Mouse (Mus musculus) myocyte (in vitro differentiated cells): ENCODE data around the gene Dlg1. TPM values are rescaled to one million over a fixed set of nuclear protein-coding genes. Genes with fewer than 3 reads are reported as not detected.
"Not testable (repeated sequence)": the region's sequence is repeated elsewhere in the genome, so short reads cannot be mapped to it uniquely, and the experiment has no call there.

ENCODE experiments used
- H3K27me3 ChIP-seq: one replicate; pipeline ENCODE4 v1.6.1; 2011; ENCODE audit not compliant: control insufficient read depth, insufficient read depth, insufficient read length
- H3K36me3 ChIP-seq: one replicate; pipeline ENCODE4 v1.6.1; 2011; ENCODE audit not compliant: control insufficient read depth, insufficient read depth
- H3K4me2 ChIP-seq: one replicate; pipeline ENCODE4 v1.6.1; 2011; ENCODE audit warnings: low read depth, control low read depth
- H3K4me3 ChIP-seq: one replicate; pipeline ENCODE4 v1.5.1; 2011; ENCODE audit warnings: mild to moderate bottlenecking, control low read depth, moderate library complexity
- H3K79me2 ChIP-seq: one replicate; pipeline ENCODE4 v1.6.1; 2011; ENCODE audit not compliant: control insufficient read depth, insufficient read depth
- H3ac ChIP-seq: one replicate; pipeline ENCODE4 v1.6.1; 2011; ENCODE audit not compliant: control insufficient read depth, insufficient read length
- CEBPB ChIP-seq: IDR thresholded peaks from 2 replicates; pipeline ENCODE4 v1.6.1; 2011; ENCODE audit warnings: mild to moderate bottlenecking, moderate library complexity; ENCODE audit not compliant: poor library complexity, insufficient read depth, severe bottlenecking
- E2F4 ChIP-seq: IDR thresholded peaks from one replicate; pipeline ENCODE4 v1.6.1; 2011; ENCODE audit warnings: mild to moderate bottlenecking, control low read depth, moderate library complexity; ENCODE audit not compliant: insufficient read depth
- MAX ChIP-seq: IDR thresholded peaks from one replicate; pipeline ENCODE4 v1.6.1; 2011; ENCODE audit warnings: low read depth, mild to moderate bottlenecking, control low read depth
- MYOD1 ChIP-seq, 3 experiments: IDR thresholded peaks; one replicate each; pipeline ENCODE4 v1.6.1; 2011; ENCODE audit warnings: control low read depth in 2 of 3, low read depth in 2 of 3, mild to moderate bottlenecking in 2 of 3, moderate library complexity in 1 of 3; ENCODE audit not compliant: insufficient read length in 2 of 3, control insufficient read depth in 1 of 3
- MYOG ChIP-seq, 3 experiments: IDR thresholded peaks; one replicate each; pipeline ENCODE4 v1.6.1; 2011; ENCODE audit warnings: control low read depth in 2 of 3, low read depth in 2 of 3, mild to moderate bottlenecking in 2 of 3; ENCODE audit not compliant: insufficient read length in 2 of 3, control insufficient read depth in 1 of 3, insufficient read depth in 1 of 3
- POLR2A ChIP-seq: IDR thresholded peaks from one replicate; pipeline ENCODE4 v1.6.1; 2011; ENCODE audit warnings: low read depth, mild to moderate bottlenecking, control low read depth, moderate library complexity; ENCODE audit not compliant: insufficient read length
- POLR2AphosphoS2 ChIP-seq: IDR thresholded peaks from one replicate; pipeline ENCODE4 v1.6.1; 2011; ENCODE audit warnings: low read depth, control low read depth; ENCODE audit not compliant: insufficient read length
- REST ChIP-seq: IDR thresholded peaks from one replicate; pipeline ENCODE4 v1.6.1; 2011; ENCODE audit warnings: mild to moderate bottlenecking, control low read depth, moderate library complexity; ENCODE audit not compliant: insufficient read depth, insufficient read length
- SRF ChIP-seq: IDR thresholded peaks from one replicate; pipeline ENCODE4 v1.6.1; 2011; ENCODE audit warnings: low read depth; ENCODE audit not compliant: control insufficient read depth, insufficient read length
- TCF12 ChIP-seq: IDR thresholded peaks from one replicate; pipeline ENCODE4 v1.6.1; 2011; ENCODE audit warnings: mild to moderate bottlenecking, control low read depth; ENCODE audit not compliant: poor library complexity, insufficient read depth, severe bottlenecking
- TCF3 ChIP-seq: IDR thresholded peaks from one replicate; pipeline ENCODE4 v1.6.1; 2011; ENCODE audit warnings: low read depth, control low read depth; ENCODE audit not compliant: insufficient read length
- USF1 ChIP-seq: IDR thresholded peaks from one replicate; pipeline ENCODE4 v1.6.1; 2011; ENCODE audit warnings: low read depth, mild to moderate bottlenecking, control low read depth, moderate library complexity
- polyA plus RNA-seq: library from polyadenylated mRNA; unstranded; fragments of >200 nt; fragmentation: generic; extraction: Trizol; gene quantifications from one replicate; pipeline ENCODE4 v1.2.1, GENCODE M21; 2012; ENCODE audit warnings: missing spikeins

The Dlg1 gene
- polyA plus RNA-seq, 1 experiment, result 23.2 TPM

GRCm38 (mm10) chr16:31707326-31707725, 44.1 kb downstream of the Dlg1 start:
- TF ChIP-seq POLR2A (no peak), CEBPB (no peak), POLR2AphosphoS2 (no peak), MYOD1 (IDR thresholded peaks at IDR 0.05; ENCODE audit: control insufficient read depth in 1 of 3, insufficient read length in 2 of 3, low read depth in 2 of 3) (no peak), E2F4 (no peak), REST (no peak)
- Histone ChIP-seq H3K4me2 (no peak overlapping the region), H3ac (no peak overlapping the region), H3K36me3 (no peaks in the 10 kb centered on the region), H3K4me3 (no peak overlapping the region), H3K27me3 (no peaks in the 10 kb centered on the region), H3K79me2 (peaks cover 95% of the 10 kb centered on the region)

GRCm38 (mm10) chr16:31722991-31723390, 59.7 kb downstream of the Dlg1 start:
- TF ChIP-seq MAX, result no peak
- no peak for TF ChIP-seq MYOG (IDR thresholded peaks at IDR 0.05; ENCODE audit: control insufficient read depth in 1 of 3, insufficient read depth in 1 of 3, insufficient read length in 2 of 3, low read depth in 2 of 3)
- TF ChIP-seq MYOD1 (IDR thresholded peaks at IDR 0.05; ENCODE audit: control insufficient read depth in 1 of 3, insufficient read length in 2 of 3, low read depth in 2 of 3), result peak in 2 of 3 experiments; percentile 16 to 52
- no peak overlapping the region for H3ac ChIP-seq
- H3K27me3 ChIP-seq, result no peaks in the 10 kb centered on the region
- no peak overlapping the region for H3K4me3 ChIP-seq
- H3K79me2 ChIP-seq, result peaks cover 94% of the 10 kb centered on the region
- no peak overlapping the region for H3K4me2 ChIP-seq
- H3K36me3 ChIP-seq, result no peaks in the 10 kb centered on the region

GRCm38 (mm10) chr16:31724121-31724520, 60.9 kb downstream of the Dlg1 start:
- no peak overlapping the region for H3ac ChIP-seq
- no peak for TF ChIP-seq MAX
- H3K79me2 ChIP-seq, result peaks cover 89% of the 10 kb centered on the region
- H3K27me3 ChIP-seq, result no peaks in the 10 kb centered on the region
- no peak overlapping the region for H3K4me3 ChIP-seq
- H3K36me3 ChIP-seq, result no peaks in the 10 kb centered on the region
- no peak overlapping the region for H3K4me2 ChIP-seq

GRCm38 (mm10) chr16:31724818-31725217, 61.6 kb downstream of the Dlg1 start:
- no peak overlapping the region for H3K4me2 ChIP-seq
- H3ac ChIP-seq, result no peak overlapping the region
- peaks cover 88% of the 10 kb centered on the region for H3K79me2 ChIP-seq
- H3K36me3 ChIP-seq, result no peaks in the 10 kb centered on the region
- H3K27me3 ChIP-seq, result no peaks in the 10 kb centered on the region
- TF ChIP-seq POLR2AphosphoS2 (no peak), MYOD1 (IDR thresholded peaks at IDR 0.05; ENCODE audit: control insufficient read depth in 1 of 3, insufficient read length in 2 of 3, low read depth in 2 of 3) (no peak), REST (no peak), USF1 (no peak), TCF12 (no peak), MYOG (IDR thresholded peaks at IDR 0.05; ENCODE audit: control insufficient read depth in 1 of 3, insufficient read depth in 1 of 3, insufficient read length in 2 of 3, low read depth in 2 of 3) (no peak), E2F4 (no peak), TCF3 (no peak), MAX (no peak), SRF (no peak), CEBPB (no peak), POLR2A (no peak)
- H3K4me3 ChIP-seq, result no peak overlapping the region

- H3K4me3 ChIP-seq, H3K27me3 ChIP-seq, H3K36me3 ChIP-seq, H3K4me2 ChIP-seq, H3ac ChIP-seq: not testable (repeated sequence)
- peaks cover 94% of the 10 kb centered on the region for H3K79me2 ChIP-seq
These were observed 67.7 kb downstream of the Dlg1 start for GRCm38 (mm10) chr16:31730971-31731370.

- Histone ChIP-seq H3K36me3 (no peaks in the 10 kb centered on the region), H3K79me2 (peaks cover 63% of the 10 kb centered on the region), H3K27me3 (no peaks in the 10 kb centered on the region), H3K4me3 (no peak overlapping the region), H3K4me2 (no peak overlapping the region), H3ac (no peak overlapping the region)
- no peak for TF ChIP-seq MAX
- no peak for TF ChIP-seq MYOD1 (IDR thresholded peaks at IDR 0.05; ENCODE audit: control insufficient read depth in 1 of 3, insufficient read length in 2 of 3, low read depth in 2 of 3)
- TF ChIP-seq E2F4, result no peak
- no peak for TF ChIP-seq SRF
- no peak for TF ChIP-seq MYOG (IDR thresholded peaks at IDR 0.05; ENCODE audit: control insufficient read depth in 1 of 3, insufficient read depth in 1 of 3, insufficient read length in 2 of 3, low read depth in 2 of 3)
- no peak for TF ChIP-seq TCF3
- no peak for TF ChIP-seq POLR2A
- no peak for TF ChIP-seq CEBPB
- TF ChIP-seq USF1, result no peak
- no peak for TF ChIP-seq TCF12
- no peak for TF ChIP-seq REST
- TF ChIP-seq POLR2AphosphoS2, result no peak
These were observed 73.8 kb downstream of the Dlg1 start for GRCm38 (mm10) chr16:31737081-31737480.
